Mouse (Mus musculus): ENCODE measurements around the gene Polrmt.

Gene Polrmt

GRCm38 (mm10) chr10:79743161-79743560, 3.2 kb downstream of the Polrmt start:
- no peak for DNase-seq (ENCODE audit: low spot score in 2 of 2)

DNA sequence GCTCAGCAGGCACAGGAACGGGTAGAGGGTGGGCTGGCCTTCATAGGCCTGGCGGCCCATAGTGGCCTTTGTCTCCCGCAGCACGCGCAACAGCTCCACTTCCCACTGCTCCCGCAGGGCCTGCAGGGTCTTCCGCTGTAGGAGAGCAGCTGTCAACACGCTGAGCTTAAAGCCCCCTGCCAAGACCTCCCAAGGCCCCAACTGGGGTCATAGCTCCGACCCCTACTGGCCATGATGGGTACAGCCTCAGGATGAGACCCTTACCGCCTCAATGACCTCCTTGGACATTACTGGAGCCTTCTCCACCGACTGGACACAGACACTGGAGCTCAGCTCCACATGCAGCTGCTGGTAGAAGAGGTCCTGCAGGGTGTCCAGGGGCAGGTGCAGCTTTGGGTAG, 5.5 kb downstream of the Polrmt start:
- DNase-seq (ENCODE audit: low spot score in 2 of 2): no peak

GRCm38 (mm10) chr10:79739234-79739633, 7.1 kb downstream of the Polrmt start:
- DNase-seq (ENCODE audit: low spot score in 2 of 2): no peak

DNA sequence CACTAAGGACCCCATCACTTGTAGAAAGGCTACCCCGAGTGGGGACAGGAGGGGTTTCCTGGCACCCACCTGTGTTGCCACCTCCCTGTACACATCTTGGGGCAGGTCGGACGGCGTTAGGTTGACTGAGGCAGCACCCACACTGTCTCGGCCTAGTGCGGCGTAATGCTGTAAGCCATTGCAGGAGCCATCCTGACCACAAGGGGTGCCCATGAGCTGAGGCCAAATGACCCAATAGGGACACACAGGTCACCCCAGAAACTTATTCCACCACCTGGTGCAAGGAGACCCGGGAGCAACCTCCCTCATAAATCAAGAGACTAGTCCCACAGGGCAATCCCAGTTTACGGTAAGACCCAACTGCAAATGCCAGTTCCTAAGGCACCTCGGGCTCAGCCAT, 8.1 kb downstream of the Polrmt start:
- no peak for DNase-seq (ENCODE audit: low spot score in 2 of 2)

DNA sequence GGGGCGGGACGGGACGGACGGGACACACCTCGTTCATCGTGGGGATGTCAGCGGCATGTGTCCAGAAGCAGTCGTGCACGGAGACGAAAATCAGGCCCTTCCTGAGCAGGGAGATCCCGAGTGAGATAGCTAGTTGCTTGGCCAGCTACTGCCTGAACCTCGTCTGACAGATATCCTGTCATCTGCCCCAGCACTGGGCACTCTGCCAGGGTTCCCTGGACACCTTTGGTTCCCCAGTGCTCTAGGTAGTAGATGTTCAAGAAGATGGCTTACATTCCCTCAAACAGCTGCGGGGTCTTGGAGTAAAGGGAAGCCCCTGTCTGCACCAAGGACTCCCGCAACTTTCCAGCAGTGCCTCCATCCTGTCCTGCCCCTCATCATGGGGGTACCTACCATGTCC, 9.7 kb downstream of the Polrmt start:
- no peak for DNase-seq (ENCODE audit: low spot score in 2 of 2)

- DNase-seq (ENCODE audit: low spot score in 2 of 2): no peak
Measured at GRCm38 (mm10) chr10:79735361-79735760, 11.0 kb downstream of the Polrmt start.

- DNase-seq (ENCODE audit: low spot score in 2 of 2): no peak
Measured at GRCm38 (mm10) chr10:79733847-79734246, 12.5 kb downstream of the Polrmt start.

- peak in 1 of 2 experiments; percentile 36 for DNase-seq (ENCODE audit: low spot score in 2 of 2)
Measured at GRCm38 (mm10) chr10:79732500-79732899, 13.9 kb downstream of the Polrmt start.

DNA sequence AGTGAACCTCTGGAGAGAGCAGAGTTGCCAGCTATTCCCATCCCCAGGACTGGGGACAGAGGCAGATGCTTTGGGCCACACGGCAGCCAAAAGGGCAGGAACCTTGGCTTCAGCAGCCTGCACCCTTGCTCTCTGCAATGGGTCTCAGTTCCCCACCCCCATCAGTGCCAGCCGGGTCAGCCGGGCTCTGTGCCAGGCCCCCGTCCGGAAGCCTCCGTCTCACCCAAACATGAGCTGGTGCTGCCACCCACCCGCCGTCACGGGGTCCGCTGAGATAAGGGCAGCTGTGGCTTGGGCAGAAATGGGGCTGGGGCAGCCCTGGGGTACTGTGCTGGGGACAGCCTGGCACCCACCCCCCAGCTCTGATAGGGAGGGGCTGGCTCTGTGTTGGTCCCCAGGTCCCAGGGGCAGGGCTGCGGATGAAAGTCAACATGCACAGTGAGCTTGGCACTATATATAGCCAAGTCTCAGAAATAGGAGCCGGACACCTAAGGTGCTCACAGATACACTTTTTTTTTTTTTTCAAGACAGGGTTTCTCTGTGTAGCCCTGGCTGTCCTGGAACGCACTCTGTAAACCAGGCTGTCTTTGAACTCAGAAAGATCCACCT, 16.9 kb downstream of the Polrmt start:
- no peak for DNase-seq (ENCODE audit: low spot score in 2 of 2)

- no peak for DNase-seq (ENCODE audit: low spot score in 2 of 2)
Measured at GRCm38 (mm10) chr10:79728323-79729249, 17.8 kb downstream of the Polrmt start.

GRCm38 (mm10) chr10:79726090-79726489, 20.3 kb downstream of the Polrmt start:
- peak; percentile 51 to 55 for DNase-seq (ENCODE audit: low spot score in 2 of 2)

- DNase-seq (ENCODE audit: low spot score in 2 of 2): no peak
Measured at GRCm38 (mm10) chr10:79723692-79724091, 22.7 kb downstream of the Polrmt start.

DNA sequence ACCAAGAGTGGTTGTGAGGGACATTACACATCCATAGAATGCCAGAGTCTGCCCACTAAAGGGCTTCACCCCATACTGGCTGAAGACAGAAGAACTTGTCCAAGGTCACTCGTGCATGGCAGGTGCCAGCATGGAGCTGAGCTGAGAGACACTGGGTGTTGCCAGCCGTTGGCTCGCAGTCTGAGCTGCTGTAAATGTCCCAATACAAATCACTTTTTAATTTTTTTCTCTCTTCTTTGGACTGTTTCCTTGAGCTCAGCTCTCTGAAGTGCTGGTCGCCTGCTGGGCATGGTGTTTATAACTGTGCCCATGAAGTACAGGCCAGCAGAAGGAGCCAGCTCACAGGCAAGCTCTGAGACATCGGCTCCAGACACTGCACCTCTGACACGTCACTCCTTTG, 23.3 kb downstream of the Polrmt start:
- DNase-seq (ENCODE audit: low spot score in 2 of 2): no peak

DNA sequence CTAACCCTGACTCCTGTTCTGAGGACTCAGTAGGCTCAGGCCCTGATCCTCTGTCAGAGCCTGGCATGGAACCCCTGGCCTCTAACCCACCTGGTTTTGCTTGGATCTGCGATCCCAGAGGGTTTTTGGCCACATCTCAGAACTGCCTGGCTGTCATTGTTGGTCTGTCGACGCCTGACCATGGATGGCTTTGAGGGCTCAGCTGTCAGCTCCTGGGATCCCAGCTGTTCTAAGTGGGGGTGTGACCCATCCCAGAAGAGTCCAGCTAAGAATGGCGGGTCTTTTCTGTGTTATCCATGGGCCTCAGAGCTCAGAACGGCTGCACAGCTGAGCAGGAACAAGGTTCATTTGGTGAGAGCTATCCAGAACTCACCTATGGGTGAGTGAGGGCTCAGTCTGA, 25.3 kb downstream of the Polrmt start:
- no peak for DNase-seq (ENCODE audit: low spot score in 2 of 2)

DNA sequence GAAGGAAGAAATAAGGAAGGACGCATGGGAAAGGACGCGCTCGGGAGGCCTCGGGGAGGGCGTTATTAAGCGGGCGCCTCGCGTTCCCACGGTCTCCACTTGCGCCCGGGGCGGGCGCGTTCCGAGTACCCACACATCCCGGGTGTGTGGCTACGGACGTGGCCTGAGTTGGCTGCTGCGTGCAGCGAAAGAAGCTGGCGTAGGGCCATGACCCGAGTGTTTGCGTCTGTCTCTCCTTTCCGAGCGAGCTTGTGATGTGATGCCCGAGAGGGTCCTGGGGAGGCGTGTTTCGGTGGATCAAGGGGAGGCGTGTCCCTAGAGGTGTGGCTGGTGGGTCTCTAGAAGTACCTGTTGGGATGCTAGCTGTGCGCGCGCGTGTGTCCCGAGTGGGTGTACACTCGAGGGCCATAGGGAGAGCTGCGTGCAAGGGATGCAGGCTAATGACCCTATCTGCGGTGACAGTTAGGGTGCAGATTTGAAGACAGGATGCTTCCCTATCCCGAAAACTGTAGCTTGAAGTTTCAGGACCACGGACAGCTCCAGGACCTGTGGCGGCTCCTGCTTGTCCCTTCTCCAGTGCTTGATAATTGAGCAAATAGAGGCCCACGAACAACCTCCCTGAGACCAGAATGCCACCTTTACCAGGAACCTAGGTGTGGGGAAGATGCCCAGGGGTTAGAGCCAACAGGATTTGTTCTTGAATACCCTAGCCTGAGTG, 28.6 kb downstream of the Polrmt start:
- DNase-seq (ENCODE audit: low spot score in 2 of 2): peak in 1 of 2 experiments; percentile 34

- no peak for DNase-seq (ENCODE audit: low spot score in 2 of 2)
Measured at GRCm38 (mm10) chr10:79716988-79717355, 29.4 kb downstream of the Polrmt start.

DNA sequence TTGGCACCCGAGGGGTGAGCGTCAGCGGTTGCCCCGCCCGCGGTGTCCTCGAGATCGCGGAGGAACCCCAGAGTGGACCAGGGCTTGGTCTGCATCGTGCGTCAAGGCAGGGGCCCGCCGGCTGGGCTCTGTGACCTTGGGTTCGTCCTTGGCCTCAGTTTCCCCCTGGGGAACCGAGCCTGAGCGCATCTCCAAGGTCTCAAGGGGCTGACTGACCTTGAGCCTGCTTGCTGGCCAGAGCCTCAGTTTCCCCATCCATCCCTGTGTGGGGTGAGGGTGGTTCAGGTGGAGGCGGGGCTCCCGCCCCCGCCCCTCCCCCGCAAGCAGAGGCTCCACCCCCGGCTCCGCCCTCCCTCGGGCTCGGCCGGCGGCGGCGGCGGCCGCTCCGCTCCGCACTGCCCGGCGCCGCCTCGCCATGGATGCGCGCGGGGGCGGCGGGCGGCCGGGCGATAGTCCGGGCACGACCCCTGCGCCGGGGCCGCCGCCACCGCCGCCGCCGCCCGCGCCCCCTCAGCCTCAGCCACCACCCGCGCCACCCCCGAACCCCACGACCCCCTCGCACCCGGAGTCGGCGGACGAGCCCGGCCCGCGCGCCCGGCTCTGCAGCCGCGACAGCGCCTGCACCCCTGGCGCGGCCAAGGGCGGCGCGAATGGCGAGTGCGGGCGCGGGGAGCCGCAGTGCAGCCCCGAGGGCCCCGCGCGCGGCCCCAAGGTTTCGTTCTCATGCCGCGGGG, 30.0 kb downstream of the Polrmt start, which contains the start of gene Hcn2:
Hcn2 (plus strand) TSS at position 381 of the 734 bp plus-strand sequence.
- no peak for DNase-seq (ENCODE audit: low spot score in 2 of 2)

DNA sequence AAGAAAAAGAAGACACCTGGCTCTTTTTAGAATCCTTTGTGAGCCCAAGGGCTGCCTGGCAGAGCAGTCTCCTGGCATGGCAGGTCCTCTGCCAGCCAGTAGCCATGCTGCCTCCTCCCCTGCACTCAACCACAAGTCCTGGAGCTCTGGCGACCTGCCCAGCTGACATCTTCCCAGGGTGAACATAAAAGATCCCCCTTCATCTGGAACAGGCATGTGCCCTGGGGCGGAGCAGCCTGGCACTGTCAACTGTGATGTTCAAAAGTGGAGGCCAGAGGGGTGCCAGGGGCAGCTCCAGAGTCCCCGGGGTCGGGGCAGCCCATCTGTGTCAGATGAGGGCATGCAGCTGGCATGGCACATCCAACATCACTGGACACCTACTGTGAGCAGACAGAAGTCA, 31.4 kb downstream of the Polrmt start:
- DNase-seq (ENCODE audit: low spot score in 2 of 2): no peak

DNA sequence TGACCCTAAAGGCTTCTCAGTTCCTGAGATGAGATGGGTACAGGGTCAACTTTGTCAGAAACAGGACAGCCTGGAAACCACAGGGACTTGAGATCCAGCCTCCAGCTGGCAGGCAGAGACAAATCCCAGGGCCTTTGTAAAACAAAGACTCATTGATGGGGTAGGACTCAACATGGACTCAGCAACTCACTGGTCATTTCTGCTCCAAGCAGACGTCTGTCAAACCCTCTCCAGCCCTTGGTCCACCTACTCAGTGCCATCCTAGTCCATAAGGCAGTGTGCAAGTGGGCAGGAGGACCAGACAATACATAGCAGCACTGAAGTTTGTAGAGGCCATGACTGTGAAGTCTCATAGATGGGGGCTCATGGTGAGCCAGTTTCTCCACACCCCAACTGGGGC, 33.2 kb downstream of the Polrmt start:
- DNase-seq (ENCODE audit: low spot score in 2 of 2): no peak

GRCm38 (mm10) chr10:79712499-79713126, 33.8 kb downstream of the Polrmt start:
- DNase-seq (ENCODE audit: low spot score in 2 of 2): peak; percentile 65 to 77

- DNase-seq (ENCODE audit: low spot score in 2 of 2): peak in 1 of 2 experiments; percentile 26
Measured at GRCm38 (mm10) chr10:79712029-79712428, 34.4 kb downstream of the Polrmt start.
